Mouse (Mus musculus) ovary, adult 18-20 months (tissue): Measurements from ENCODE around the gene Rbm28.

Experiments used
- DNase-seq: peaks from one replicate; pipeline ENCODE4 v3.0.0; 2022; ENCODE audit warnings: low spot score, mixed read lengths

The Rbm28 gene

GRCm38 (mm10) chr6:29164314-29165244 lies at the start of gene Rbm28:
Gene Rbm28, minus strand, starts transcription at chr6:29165006.
- DNase-seq = peak; percentile 72

- DNase-seq = no peak
Observed at GRCm38 (mm10) chr6:29214245-29214644, 49.4 kb upstream of the Rbm28 start.

- DNase-seq = no peak
Observed at GRCm38 (mm10) chr6:29213436-29213835, 48.6 kb upstream of the Rbm28 start.

- DNase-seq = peak; percentile 82
Observed at GRCm38 (mm10) chr6:29211806-29212492, 47.1 kb upstream of the Rbm28 start.

GRCm38 (mm10) chr6:29211146-29211545 lies 46.3 kb upstream of the Rbm28 start:
- no peak for DNase-seq

- no peak for DNase-seq
Observed at GRCm38 (mm10) chr6:29210231-29210936, 45.6 kb upstream of the Rbm28 start.

GRCm38 (mm10) chr6:29208178-29208577 lies 43.4 kb upstream of the Rbm28 start:
- no peak for DNase-seq

- DNase-seq = no peak
Observed at GRCm38 (mm10) chr6:29207017-29207416, 42.2 kb upstream of the Rbm28 start.

GRCm38 (mm10) chr6:29206006-29206405 lies 41.2 kb upstream of the Rbm28 start:
- no peak for DNase-seq

- DNase-seq = no peak
Observed at GRCm38 (mm10) chr6:29204932-29205614, 40.3 kb upstream of the Rbm28 start.

- no peak for DNase-seq
Observed at GRCm38 (mm10) chr6:29203861-29204585, 39.2 kb upstream of the Rbm28 start.

- no peak for DNase-seq
Observed at GRCm38 (mm10) chr6:29203096-29203495, 38.3 kb upstream of the Rbm28 start.

- no peak for DNase-seq
Observed at GRCm38 (mm10) chr6:29201988-29202387, 37.2 kb upstream of the Rbm28 start.

GRCm38 (mm10) chr6:29201341-29201740 lies 36.5 kb upstream of the Rbm28 start:
- DNase-seq = no peak

- no peak for DNase-seq
Observed at GRCm38 (mm10) chr6:29200496-29200895, 35.7 kb upstream of the Rbm28 start.

GRCm38 (mm10) chr6:29199223-29199855 lies 34.5 kb upstream of the Rbm28 start:
- DNase-seq = no peak

GRCm38 (mm10) chr6:29198309-29199222 lies 33.8 kb upstream of the Rbm28 start:
- peak; percentile 82 for DNase-seq

- DNase-seq = peak; percentile 71
Observed at GRCm38 (mm10) chr6:29195846-29196698, 31.3 kb upstream of the Rbm28 start.

- no peak for DNase-seq
Observed at GRCm38 (mm10) chr6:29195146-29195545, 30.3 kb upstream of the Rbm28 start.
